Comparison of ENCODE assay signal across 8 mouse cellular contexts in genomic region chr5:134494142-134494541, GRCm38 (mm10). TPM values are rescaled to one million over a fixed set of nuclear protein-coding genes. Genes with fewer than 3 reads are reported as not detected.
DNase-seq lines count a peak whose midpoint lies in the region; ATAC-seq and TF ChIP-seq lines count a peak whose summit lies in the region.

No protein-coding gene starts in this region.

- no peaks in the 10 kb centered on the region for H3K27me3 ChIP-seq in E14TG2a.4 (ENCODE audit: insufficient read depth, low read length)
- no peaks in the 10 kb centered on the region for H3K27me3 ChIP-seq in forebrain, embryonic 15.5 days

- H3K4me2 ChIP-seq in forebrain, embryonic 15.5 days (replicated peaks): no peak overlapping the region

- 53% methylated on average over 11 of the region's 11 CpGs for WGBS in forebrain, embryonic 15.5 days

- no peak overlapping the region for H3K27ac ChIP-seq in forebrain, embryonic 15.5 days (replicated peaks)

- peaks cover 37% of the 10 kb centered on the region for H3K4me1 ChIP-seq in E14TG2a.4 (replicated peaks; ENCODE audit: low read depth, low read length)
- no peaks in the 10 kb centered on the region for H3K4me1 ChIP-seq in forebrain, embryonic 15.5 days

- no peak overlapping the region for H3K4me3 ChIP-seq in E14TG2a.4 (replicated peaks; ENCODE audit: low read length)
- no peak overlapping the region for H3K4me3 ChIP-seq in forebrain, embryonic 15.5 days

- intact Hi-C loops in heart, postnatal 36 days (cut with DNase I): loop anchor here (2.0 kb wide), 3 partner anchors 89 to 407 kb away; no protein-coding TSS in a partner anchor

- peak; percentile 87 for TF ChIP-seq CTCF in E14TG2a.4 (conservative IDR thresholded peaks at IDR 0.05; ENCODE audit: low read length)

- no peak overlapping the region for H3K9ac ChIP-seq in forebrain, embryonic 15.5 days (replicated peaks)

- no peaks in the 10 kb centered on the region for H3K9me3 ChIP-seq in E14TG2a.4 (ENCODE audit: low read length)
- no peaks in the 10 kb centered on the region for H3K9me3 ChIP-seq in forebrain, embryonic 15.5 days

- peak; percentile 49 for ATAC-seq in forebrain, embryonic 15.5 days (replicated peaks)

- peaks cover 16% of the 10 kb centered on the region; the same call in 1 of the 2 replicates for H3K36me3 ChIP-seq in E14TG2a.4 (ENCODE audit: insufficient read depth, low read length)
- peaks cover 88% of the 10 kb centered on the region for H3K36me3 ChIP-seq in forebrain, embryonic 15.5 days

- DNase-seq in c-Kit-positive CD71-positive TER-119-negative erythroid progenitor cells, embryonic 14.5 days (ENCODE audit: low read depth): peak; percentile 87
- peak; percentile 88 to 94 for DNase-seq in heart, postnatal 36 days
- peak; percentile 96 for DNase-seq in layer of hippocampus, adult 11-12 months (ENCODE audit: low spot score)
- peak; percentile 83 to 88 for DNase-seq in lung, adult 18-20 months
- DNase-seq in ovary, adult 18-20 months (ENCODE audit: low spot score): peak; percentile 41
- peak; percentile 62 to 65 for DNase-seq in thymus, adult 18-20 months

RNA-seq across cellular contexts. Expression of gene Gtf2ird1, which starts 37.6 kb away (rescaled TPM):
- polyA plus RNA-seq in forebrain, embryonic 15.5 days (2015; fragmentation: Nextera tagmentation; extraction: Ambion mirVana): 89.7 and 93.3 TPM in 2 replicates
- 10 to 100 TPM; 23.4 to 26.9 TPM for total RNA-seq in heart, postnatal 36 days (2021)

RNA-seq across cellular contexts. Expression of gene Clip2, which starts 58.1 kb away (rescaled TPM):
- polyA plus RNA-seq in forebrain, embryonic 15.5 days (2015; fragmentation: Nextera tagmentation; extraction: Ambion mirVana): 14.7 and 15.0 TPM in 2 replicates
- 1 to 10 TPM; 6.4 to 7.5 TPM for total RNA-seq in heart, postnatal 36 days (2021)

Comparison
In these comparisons a context has a peak if more than half of its experiments do, and no peak if none do; other contexts are left out.
1. DNase-seq: peak in every context shown above with its lines; median percentile 96 in layer of hippocampus, adult 11-12 months; 91 in heart, postnatal 36 days; 87 in c-Kit-positive CD71-positive TER-119-negative erythroid progenitor cells, embryonic 14.5 days; 86 in lung, adult 18-20 months; 64 in thymus, adult 18-20 months; 41 in ovary, adult 18-20 months.